In the genomic region with DNA sequence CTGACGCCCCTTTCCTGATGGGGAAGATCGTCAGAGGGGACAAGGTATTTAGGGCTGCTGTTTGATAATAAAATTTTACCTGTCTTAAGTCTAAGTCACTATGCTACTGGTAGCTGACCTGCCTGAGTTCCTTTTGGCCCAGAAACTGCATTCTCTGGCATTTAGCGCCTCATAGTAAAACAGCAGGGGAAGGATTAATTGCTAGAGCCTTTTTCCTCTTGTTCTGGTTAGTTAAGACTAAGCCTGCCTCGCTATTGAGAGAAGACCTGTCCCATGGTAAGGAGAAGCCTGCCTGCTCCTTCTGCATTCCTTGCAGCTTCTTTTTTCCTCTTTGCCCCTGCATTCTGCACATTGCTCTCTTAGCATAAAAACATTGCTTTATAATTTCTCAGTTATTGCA, we compare ENCODE assay signal across 16 mouse cellular contexts.
"Had no signal": no experiment of that assay in that cellular context is flagged by ENCODE, and none has a peak within 500 bp of the region (broad histone marks: within the 10 kb centered on the region; RNA-seq: fewer than 3 reads in every experiment).

No protein-coding gene starts in this region.

- H3K4me1 ChIP-seq: liver, embryonic 15.5 days; neural tube, embryonic 15.5 days had no signal

- ATAC-seq: lung, postnatal 0 days had no signal

- H3K9me3 ChIP-seq: liver, embryonic 15.5 days; midbrain, embryonic 10.5 days; neural tube, embryonic 15.5 days had no signal

- H3K27me3 ChIP-seq: liver, embryonic 15.5 days; neural tube, embryonic 15.5 days had no signal

- H3K4me2 ChIP-seq: liver, embryonic 11.5 days; liver, embryonic 15.5 days; neural tube, embryonic 15.5 days had no signal

- H3K27ac ChIP-seq: liver, embryonic 15.5 days; midbrain, embryonic 10.5 days; neural tube, embryonic 15.5 days; stomach, postnatal 0 days had no signal

- H3K9ac ChIP-seq: liver, embryonic 15.5 days; neural tube, embryonic 15.5 days had no signal

- H3K4me3 ChIP-seq: liver, embryonic 15.5 days; midbrain, embryonic 10.5 days; myocyte; neural tube, embryonic 15.5 days had no signal

- DNase-seq: kidney, postnatal 36 days; layer of hippocampus, adult 9-11 months; layer of hippocampus, postnatal 36 days; lung, adult 2 months; lung, postnatal 36 days; midbrain, embryonic 14.5 days; right cerebral cortex, adult 18-20 months; right cerebral cortex, postnatal 25 days; thymus, postnatal 14 days had no signal

- H3K36me3 ChIP-seq: liver, embryonic 15.5 days; midbrain, embryonic 10.5 days; neural tube, embryonic 15.5 days had no signal
